Mouse (Mus musculus) spleen, adult 2 months (tissue): ENCODE results near the gene Utp11.
A peak's percentile ranks its signal among the peaks of the same experiment; 100 is the strongest.

Source experiments
- CTCF ChIP-seq: fragments of 200-500 bp; IDR thresholded peaks from 2 replicates; pipeline ENCODE4 v1.5.1; 2011; ENCODE audit warnings: mild to moderate bottlenecking, inconsistent platforms; ENCODE audit not compliant: insufficient read depth, insufficient read length, insufficient replicate concordance; ENCODE audit errors: extremely low read depth
- POLR2A ChIP-seq: fragments of 200-500 bp; IDR thresholded peaks from 2 replicates; pipeline ENCODE4 v1.6.1; 2011; ENCODE audit warnings: low read depth, low read length, inconsistent platforms

- TF ChIP-seq CTCF (peak; percentile 14; the same call in 1 of the 2 replicates), POLR2A (no peak)
Measured at GRCm38 (mm10) chr4:124710776-124711291, 17.4 kb upstream of the Utp11 start.
